Mouse (Mus musculus) heart, adult 8-10 months (tissue): ENCODE results near the gene Sipa1l3. TPM values are rescaled to one million over a fixed set of nuclear protein-coding genes. Genes with fewer than 3 reads are reported as not detected.
A peak's percentile ranks its signal among the peaks of the same experiment; 100 is the strongest.

Source experiments
- DNase-seq: peaks from one replicate; pipeline ENCODE4 v3.0.0; 2022; ENCODE audit warnings: low spot score
- total RNA-seq, 4 experiments: library from RNA; stranded (reverse); gene quantifications; 2 replicates each; pipeline ENCODE4 v1.2.4; 2022

The Sipa1l3 gene
- total RNA-seq, 4 experiments from 2014 or later: 6.8 to 10.3 (median 8.2) TPM

- DNase-seq: no peak
These were observed 37.7 kb downstream of the Sipa1l3 start for GRCm38 (mm10) chr7:29480590-29481344.

- no peak for DNase-seq
These were observed 38.3 kb downstream of the Sipa1l3 start for GRCm38 (mm10) chr7:29480183-29480582.

DNA sequence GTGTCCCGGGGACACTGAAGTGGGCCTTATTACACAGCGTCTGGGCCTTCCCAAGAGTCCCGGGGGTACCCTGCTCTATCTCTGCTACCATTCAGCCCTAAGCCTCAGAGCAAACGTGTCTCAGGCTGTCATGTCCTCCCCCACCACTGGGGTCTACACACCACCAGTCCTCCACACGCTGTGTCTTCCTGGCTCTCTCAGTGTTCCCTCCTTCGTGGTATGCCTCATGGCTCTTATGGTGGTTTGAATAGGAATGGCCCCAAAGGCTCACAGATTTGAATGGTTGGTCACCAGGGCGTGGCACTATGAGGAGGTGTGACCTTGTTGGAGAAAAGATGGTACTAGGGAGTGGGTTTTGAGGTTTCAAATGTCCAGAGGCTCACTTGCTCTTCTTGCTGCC is 43.4 kb downstream of the Sipa1l3 start:
- DNase-seq: no peak

DNA sequence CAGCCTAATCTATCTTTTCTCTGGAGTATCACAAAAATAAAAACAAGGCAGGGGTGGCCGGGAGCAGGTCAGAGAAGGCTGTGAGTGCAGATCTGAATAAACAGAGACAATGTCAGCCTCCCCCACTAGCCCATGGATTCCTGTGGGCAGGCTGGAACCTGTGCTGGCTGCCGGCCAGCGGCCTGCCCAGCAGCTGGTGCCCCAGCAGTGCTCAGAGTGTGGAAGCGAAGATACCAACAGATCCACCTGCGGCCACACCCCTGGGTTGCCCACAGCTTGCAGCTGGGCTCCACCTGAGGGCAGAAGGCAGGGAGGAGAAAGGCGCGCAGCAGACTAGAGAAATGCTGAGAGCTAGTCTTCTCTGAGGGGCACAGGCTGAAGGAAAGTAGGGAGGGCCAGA is 47.1 kb downstream of the Sipa1l3 start:
- DNase-seq: no peak

DNA sequence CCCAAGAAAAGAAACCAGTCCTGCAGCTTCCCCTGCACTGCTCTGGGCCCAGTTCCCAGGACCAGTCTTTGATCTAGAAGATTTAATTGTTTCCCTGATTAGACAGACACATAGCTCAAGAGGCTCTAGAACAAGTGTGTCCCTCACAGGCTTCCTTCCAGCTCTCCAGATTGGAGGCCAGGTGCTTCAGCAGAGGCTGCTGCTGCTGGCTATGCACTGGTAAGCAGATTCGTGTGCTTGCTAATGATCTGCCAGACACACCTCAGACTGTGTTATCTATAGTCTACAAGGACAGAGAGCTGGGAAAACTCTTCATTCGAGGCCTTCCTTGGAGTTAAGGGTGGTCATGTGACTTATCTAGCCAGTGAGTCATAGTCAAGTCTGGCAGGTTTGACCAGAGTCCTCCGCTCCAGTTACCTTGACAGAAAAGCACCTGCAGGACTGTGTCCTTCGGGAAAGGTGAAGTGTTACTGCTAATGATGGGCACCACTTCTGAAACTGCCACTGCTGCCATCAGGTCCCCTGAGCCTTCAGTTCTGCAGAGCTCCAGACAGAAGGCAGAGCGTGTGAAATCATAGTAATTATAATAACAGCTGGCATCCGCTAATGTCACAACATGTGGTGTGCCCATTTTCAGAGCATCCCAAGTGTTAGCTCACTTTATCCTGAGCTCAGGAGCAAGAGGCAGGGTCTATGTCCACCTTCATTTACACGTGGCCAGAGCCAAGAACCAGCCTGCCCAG is 48.7 kb downstream of the Sipa1l3 start:
- DNase-seq: no peak

DNA sequence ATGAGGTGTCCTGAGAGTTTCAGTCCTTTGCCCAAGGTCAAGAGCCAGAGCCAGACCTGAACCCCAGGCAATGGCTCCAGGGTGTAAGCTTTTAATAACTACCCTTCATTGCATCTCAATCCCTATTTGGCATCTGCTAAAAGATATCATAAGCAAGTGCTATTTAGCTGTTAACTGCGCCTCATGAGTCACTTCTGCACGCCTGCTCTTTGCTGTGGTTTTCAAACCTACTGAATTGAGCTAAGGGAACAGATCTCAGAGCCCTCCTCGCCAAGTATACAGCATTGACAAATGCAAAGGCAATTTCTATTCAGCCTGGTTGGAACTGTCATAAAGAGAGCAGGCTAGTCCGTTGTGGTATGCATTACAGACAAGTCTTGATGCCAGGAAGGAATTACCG is 49.8 kb downstream of the Sipa1l3 start:
- DNase-seq: no peak

- no peak for DNase-seq
These were observed 51.9 kb downstream of the Sipa1l3 start for GRCm38 (mm10) chr7:29466585-29466984.

GRCm38 (mm10) chr7:29465736-29466135 is 52.7 kb downstream of the Sipa1l3 start:
- DNase-seq: no peak

GRCm38 (mm10) chr7:29462820-29463219 is 55.6 kb downstream of the Sipa1l3 start:
- DNase-seq: no peak

DNA sequence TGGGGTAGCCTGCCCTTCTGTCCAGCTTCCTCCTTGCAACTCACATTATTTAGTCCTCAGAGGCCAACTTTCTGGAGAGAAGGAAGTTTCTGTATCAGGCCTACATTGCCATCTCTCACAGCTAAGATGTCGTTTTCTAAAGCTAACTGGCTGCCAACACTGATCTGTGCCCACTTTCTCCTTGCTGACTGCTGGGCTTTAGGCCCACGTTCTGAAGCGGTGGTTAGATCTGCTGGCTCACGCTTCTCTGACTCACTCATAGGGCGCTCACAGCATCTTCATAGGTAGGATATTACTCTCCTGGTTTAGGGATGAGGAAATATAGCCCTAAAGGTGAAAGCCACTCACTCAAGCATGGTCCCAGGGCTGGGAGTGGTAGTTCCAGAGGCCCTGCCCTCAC is 56.3 kb downstream of the Sipa1l3 start:
- no peak for DNase-seq

DNA sequence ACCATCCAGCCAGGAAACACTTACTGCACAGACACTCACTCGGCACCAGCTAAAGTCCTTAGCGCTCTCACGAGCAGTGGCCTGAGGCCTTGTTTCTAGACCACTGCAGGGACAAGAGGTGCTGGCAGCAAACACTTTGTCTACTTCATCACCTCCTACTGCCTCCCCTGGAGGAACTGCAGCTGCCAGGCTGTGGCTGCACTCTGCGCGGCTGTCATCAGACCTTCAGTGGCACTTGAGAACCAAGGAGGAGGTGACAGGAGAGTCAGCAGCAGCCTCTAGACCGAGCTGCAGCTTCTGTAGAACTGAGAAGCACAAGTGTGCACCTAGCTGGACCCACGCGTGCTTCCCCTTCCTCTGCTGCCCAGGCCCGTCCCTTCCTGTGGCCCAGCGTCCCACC is 56.9 kb downstream of the Sipa1l3 start:
- no peak for DNase-seq

- no peak for DNase-seq
These were observed 59.3 kb downstream of the Sipa1l3 start for GRCm38 (mm10) chr7:29458889-29459740.

- peak; percentile 64 for DNase-seq
These were observed 60.7 kb downstream of the Sipa1l3 start for GRCm38 (mm10) chr7:29457772-29458171.

DNA sequence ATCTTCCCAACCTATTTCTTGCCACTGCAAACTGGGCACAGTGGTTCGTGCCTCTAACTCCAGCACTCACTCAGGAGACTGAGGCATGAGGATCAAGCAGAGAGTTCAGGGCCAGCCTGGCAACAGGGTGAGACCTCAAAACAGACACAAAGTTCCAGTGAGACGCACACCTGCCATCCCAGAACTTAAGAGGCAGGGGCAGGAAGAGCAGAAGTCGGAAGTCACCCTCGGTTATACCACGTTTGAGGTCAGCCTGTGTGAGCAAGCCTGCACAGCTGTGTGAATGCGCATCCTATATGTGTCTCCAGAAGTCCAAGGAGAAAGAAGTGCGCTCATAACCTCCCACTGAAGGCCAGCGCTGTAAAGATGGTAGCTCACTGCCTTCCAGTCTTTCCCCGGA is 61.7 kb downstream of the Sipa1l3 start:
- no peak for DNase-seq

- no peak for DNase-seq
These were observed 62.9 kb downstream of the Sipa1l3 start for GRCm38 (mm10) chr7:29455591-29455990.

- DNase-seq: no peak
These were observed 63.5 kb downstream of the Sipa1l3 start for GRCm38 (mm10) chr7:29454965-29455364.

GRCm38 (mm10) chr7:29452991-29453741 is 65.3 kb downstream of the Sipa1l3 start:
- DNase-seq: peak; percentile 81

- DNase-seq: no peak
These were observed 66.1 kb downstream of the Sipa1l3 start for GRCm38 (mm10) chr7:29452381-29452780.

GRCm38 (mm10) chr7:29450175-29450574 is 68.3 kb downstream of the Sipa1l3 start:
- no peak for DNase-seq

- no peak for DNase-seq
These were observed 69.6 kb downstream of the Sipa1l3 start for GRCm38 (mm10) chr7:29448830-29449229.

- no peak for DNase-seq
These were observed 71.2 kb downstream of the Sipa1l3 start for GRCm38 (mm10) chr7:29447147-29447829.
